Mouse (Mus musculus) frontal cortex, adult (tissue): Measurements from ENCODE around the gene Coil.

Experiments
- ATAC-seq: cut with Nextera tagmentation; 2 replicates; pipeline ENCODE4 v1.9.2; 2017; ENCODE audit warnings: mild to moderate bottlenecking, moderate library complexity, mixed read lengths; ENCODE audit not compliant: low TSS enrichment

Coil gene

GRCm38 (mm10) chr11:88970202-88970732 is at the start of gene Coil:
Gene Coil, plus strand, starts transcription at chr11:88970252.
- ATAC-seq = no peak

GRCm38 (mm10) chr11:88926566-88926965 is 43.5 kb upstream of the Coil start:
- no peak for ATAC-seq

GRCm38 (mm10) chr11:88931692-88932530 is 38.1 kb upstream of the Coil start:
- no peak for ATAC-seq

GRCm38 (mm10) chr11:88933030-88933429 is 37.0 kb upstream of the Coil start:
- ATAC-seq = no peak

GRCm38 (mm10) chr11:88934089-88935000 is 35.7 kb upstream of the Coil start:
- ATAC-seq = peak; percentile 98

- no peak for ATAC-seq
Measured at GRCm38 (mm10) chr11:88937886-88938285, 32.2 kb upstream of the Coil start.

- ATAC-seq = no peak
Measured at GRCm38 (mm10) chr11:88938770-88939169, 31.3 kb upstream of the Coil start.

GRCm38 (mm10) chr11:88939634-88940033 is 30.4 kb upstream of the Coil start:
- ATAC-seq = peak; percentile 96

GRCm38 (mm10) chr11:88941489-88941888 is 28.6 kb upstream of the Coil start:
- no peak for ATAC-seq

- ATAC-seq = no peak
Measured at GRCm38 (mm10) chr11:88945971-88946585, 24.0 kb upstream of the Coil start.

- ATAC-seq = no peak
Measured at GRCm38 (mm10) chr11:88948896-88949295, 21.2 kb upstream of the Coil start.

GRCm38 (mm10) chr11:88949802-88950639 is 20.0 kb upstream of the Coil start:
- ATAC-seq = no peak

GRCm38 (mm10) chr11:88950640-88951250 is 19.3 kb upstream of the Coil start:
- ATAC-seq = no peak

- ATAC-seq = no peak
Measured at GRCm38 (mm10) chr11:88951576-88951975, 18.5 kb upstream of the Coil start.

- no peak for ATAC-seq
Measured at GRCm38 (mm10) chr11:88952117-88952516, 17.9 kb upstream of the Coil start.

- no peak for ATAC-seq
Measured at GRCm38 (mm10) chr11:88953582-88953981, 16.5 kb upstream of the Coil start.

GRCm38 (mm10) chr11:88954803-88955202 is 15.2 kb upstream of the Coil start:
- ATAC-seq = peak; percentile 35; the same call in 1 of the 2 replicates

GRCm38 (mm10) chr11:88955217-88955969 is 14.7 kb upstream of the Coil start, which contains the start of gene Scpep1:
Gene Scpep1, minus strand, starts transcription at chr11:88955465.
- ATAC-seq = peak; percentile 99

GRCm38 (mm10) chr11:88958851-88959250 is 11.2 kb upstream of the Coil start:
- ATAC-seq = no peak
